In the genomic region with DNA sequence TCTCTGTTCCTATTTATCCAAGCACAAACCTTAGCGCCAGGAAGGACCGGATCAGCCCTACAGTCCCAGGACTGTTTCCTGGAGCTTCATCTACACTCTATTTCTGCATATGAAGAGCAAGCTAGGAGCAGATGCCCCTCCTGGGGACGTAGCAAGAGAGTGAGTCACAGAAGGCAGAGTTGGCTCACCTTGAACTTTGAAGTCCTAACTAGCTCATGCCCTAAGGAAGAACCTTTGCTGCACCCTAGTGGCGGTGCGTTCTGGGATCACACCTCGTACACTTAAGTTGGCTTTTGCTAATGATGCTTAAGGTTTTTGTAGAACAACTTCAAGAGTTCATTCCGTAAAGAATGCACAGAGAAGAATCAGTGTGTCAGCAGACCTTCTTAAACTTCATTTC, we compare ENCODE assay signal across 8 mouse cellular contexts. TPM values are rescaled to one million over a fixed set of nuclear protein-coding genes. Genes with fewer than 3 reads are reported as not detected.
DNase-seq lines count a peak whose midpoint lies in the region; ATAC-seq and TF ChIP-seq lines count a peak whose summit lies in the region.

No protein-coding gene starts in this region.

- H3K9ac ChIP-seq in forebrain, embryonic 11.5 days (ENCODE audit: low read length), result no peak overlapping the region
- no peak overlapping the region for H3K9ac ChIP-seq in forebrain, embryonic 15.5 days (replicated peaks)
- no peak overlapping the region for H3K9ac ChIP-seq in neural tube, embryonic 15.5 days (replicated peaks)

- 23% methylated on average over 7 of the region's 7 CpGs for WGBS in forebrain, embryonic 11.5 days
- 28% methylated on average over 7 of the region's 7 CpGs for WGBS in forebrain, embryonic 15.5 days
- 20% methylated on average over 7 of the region's 7 CpGs for WGBS in neural tube, embryonic 15.5 days

- peak; percentile 64; the same call in 1 of the 2 replicates for TF ChIP-seq CTCF in brain, embryonic 14.5 days (IDR thresholded peaks at IDR 0.05; ENCODE audit: borderline replicate concordance, extremely low read depth, insufficient read depth, insufficient read length)

- no peaks in the 10 kb centered on the region for H3K9me3 ChIP-seq in forebrain, embryonic 11.5 days (ENCODE audit: control insufficient read depth, low read length)
- H3K9me3 ChIP-seq in forebrain, embryonic 15.5 days, result no peaks in the 10 kb centered on the region
- H3K9me3 ChIP-seq in neural tube, embryonic 15.5 days (replicated peaks), result no peaks in the 10 kb centered on the region

- no peaks in the 10 kb centered on the region for H3K36me3 ChIP-seq in forebrain, embryonic 11.5 days (ENCODE audit: control insufficient read depth, insufficient read depth, low read length)
- no peaks in the 10 kb centered on the region for H3K36me3 ChIP-seq in forebrain, embryonic 15.5 days
- H3K36me3 ChIP-seq in neural tube, embryonic 15.5 days, result no peaks in the 10 kb centered on the region

- no peaks in the 10 kb centered on the region for H3K4me1 ChIP-seq in forebrain, embryonic 11.5 days (replicated peaks; ENCODE audit: control insufficient read depth, insufficient read depth, low read length)
- H3K4me1 ChIP-seq in forebrain, embryonic 15.5 days, result no peaks in the 10 kb centered on the region
- H3K4me1 ChIP-seq in neural tube, embryonic 15.5 days, result no peaks in the 10 kb centered on the region

- no peak overlapping the region for H3K27ac ChIP-seq in forebrain, embryonic 11.5 days (ENCODE audit: low read depth, low read length)
- H3K27ac ChIP-seq in forebrain, embryonic 15.5 days (replicated peaks), result no peak overlapping the region
- no peak overlapping the region for H3K27ac ChIP-seq in neural tube, embryonic 15.5 days (replicated peaks)

- DNase-seq in forebrain, embryonic 11.5 days (ENCODE audit: low spot score), result peak; percentile 75
- peak; percentile 42 for DNase-seq in neural tube, embryonic 10.5 days (ENCODE audit: extremely low spot score, low spot score)
- DNase-seq in brain, embryonic 14.5 days (ENCODE audit: low read depth), result peak; percentile 69
- DNase-seq in kidney, adult 8-10 months, result peak; percentile 19 to 81

- no peak for TF ChIP-seq POLR2A in brain, embryonic 14.5 days (IDR thresholded peaks at IDR 0.05; ENCODE audit: borderline replicate concordance, extremely low read depth, insufficient read depth, insufficient read length, poor library complexity, severe bottlenecking)

- no peaks in the 10 kb centered on the region for H3K27me3 ChIP-seq in forebrain, embryonic 11.5 days (ENCODE audit: control insufficient read depth, insufficient read depth, low read length)
- no peaks in the 10 kb centered on the region for H3K27me3 ChIP-seq in forebrain, embryonic 15.5 days
- no peaks in the 10 kb centered on the region for H3K27me3 ChIP-seq in neural tube, embryonic 15.5 days (replicated peaks)

- ATAC-seq in forebrain, embryonic 11.5 days (replicated peaks; ENCODE audit: low FRiP score), result no peak
- ATAC-seq in forebrain, embryonic 15.5 days (replicated peaks), result no peak
- ATAC-seq in neural tube, embryonic 15.5 days (ENCODE audit: low FRiP score), result no peak
- ATAC-seq in megakaryocyte progenitor cell, adult 5-6 weeks (replicated peaks; ENCODE audit: poor library complexity), result peak; percentile 80
- no peak for ATAC-seq in activated CD4-positive, CD25-positive, alpha-beta regulatory T cell, adult 4 months

- no peak overlapping the region for H3K4me2 ChIP-seq in forebrain, embryonic 11.5 days (ENCODE audit: low read depth, low read length, severe bottlenecking)
- no peak overlapping the region for H3K4me2 ChIP-seq in forebrain, embryonic 15.5 days (replicated peaks)
- no peak overlapping the region for H3K4me2 ChIP-seq in neural tube, embryonic 15.5 days

- no peak overlapping the region for H3K4me3 ChIP-seq in forebrain, embryonic 11.5 days (ENCODE audit: low read depth, low read length)
- H3K4me3 ChIP-seq in forebrain, embryonic 15.5 days, result no peak overlapping the region
- H3K4me3 ChIP-seq in neural tube, embryonic 15.5 days (replicated peaks), result no peak overlapping the region

RNA-seq across cellular contexts. Expression of a gene that starts 25.3 kb away (rescaled TPM):
- polyA plus RNA-seq in forebrain, embryonic 11.5 days (2014; fragmentation: Nextera tagmentation; extraction: Ambion mirVana), result 31.2 and 36.8 TPM in 2 replicates
- polyA plus RNA-seq in forebrain, embryonic 15.5 days (2015; fragmentation: Nextera tagmentation; extraction: Ambion mirVana), result 36.2 TPM in 2 replicates
- 34.1 and 53.4 TPM in 2 replicates for polyA plus RNA-seq in neural tube, embryonic 15.5 days (2015; fragmentation: Nextera tagmentation; extraction: Ambion mirVana)
- polyA plus RNA-seq in brain, embryonic 14.5 days (2012; rRNA removed), result 40.8 and 41.2 TPM in 2 replicates
- 85.0 and 101 TPM in 2 replicates for total RNA-seq in megakaryocyte progenitor cell, adult 5-6 weeks (2015)
- 219 and 226 TPM in 2 replicates for total RNA-seq in megakaryocyte progenitor cell, adult 5-6 weeks (2017)
- polyA plus RNA-seq in activated CD4-positive, CD25-positive, alpha-beta regulatory T cell, adult 4 months (2017; shearing (Covaris generic)), result 10 to 100 TPM; 47.4 to 72.0 TPM
